Mouse (Mus musculus): Measurements from ENCODE around the gene Sema5a. TPM values are rescaled to one million over a fixed set of nuclear protein-coding genes. Genes with fewer than 3 reads are reported as not detected.

The Sema5a gene
- polyA plus RNA-seq, 1 experiment, result 14.0 TPM

- TF ChIP-seq POLR2A (IDR thresholded peaks at IDR 0.05; ENCODE audit: borderline replicate concordance, extremely low read depth, insufficient read depth, insufficient read length, poor library complexity, severe bottlenecking), result no peak
- no peak for TF ChIP-seq CTCF (IDR thresholded peaks at IDR 0.05; ENCODE audit: borderline replicate concordance, extremely low read depth, insufficient read depth, insufficient read length)
- no peak for DNase-seq (ENCODE audit: low read depth)
Measured at GRCm38 (mm10) chr15:32532539-32532938, 287.9 kb downstream of the Sema5a start.

- DNase-seq (ENCODE audit: low read depth), result peak; percentile 81
- TF ChIP-seq CTCF (IDR thresholded peaks at IDR 0.05; ENCODE audit: borderline replicate concordance, extremely low read depth, insufficient read depth, insufficient read length) (no peak), POLR2A (IDR thresholded peaks at IDR 0.05; ENCODE audit: borderline replicate concordance, extremely low read depth, insufficient read depth, insufficient read length, poor library complexity, severe bottlenecking) (no peak)
Measured at GRCm38 (mm10) chr15:32533541-32534080, 289.0 kb downstream of the Sema5a start.

- DNase-seq (ENCODE audit: low read depth), result no peak
- TF ChIP-seq POLR2A (IDR thresholded peaks at IDR 0.05; ENCODE audit: borderline replicate concordance, extremely low read depth, insufficient read depth, insufficient read length, poor library complexity, severe bottlenecking) (no peak), CTCF (IDR thresholded peaks at IDR 0.05; ENCODE audit: borderline replicate concordance, extremely low read depth, insufficient read depth, insufficient read length) (no peak)
Measured at GRCm38 (mm10) chr15:32536755-32537503, 292.3 kb downstream of the Sema5a start.

DNA sequence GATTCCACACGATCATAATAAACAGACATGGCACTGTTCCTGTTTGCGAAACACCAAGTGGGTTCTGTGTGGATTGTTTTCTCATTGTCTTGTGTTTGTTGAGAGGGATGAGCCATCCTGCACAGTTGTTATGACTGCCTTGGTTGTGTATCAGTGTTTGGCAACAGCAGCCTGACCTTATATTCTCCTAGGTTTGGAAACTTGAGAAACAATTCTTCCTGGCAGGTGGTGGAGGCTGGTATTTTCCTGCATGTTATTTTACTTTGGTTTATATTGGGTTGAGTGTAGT, 292.8 kb downstream of the Sema5a start:
- TF ChIP-seq CTCF (IDR thresholded peaks at IDR 0.05; ENCODE audit: borderline replicate concordance, extremely low read depth, insufficient read depth, insufficient read length) (no peak), POLR2A (IDR thresholded peaks at IDR 0.05; ENCODE audit: borderline replicate concordance, extremely low read depth, insufficient read depth, insufficient read length, poor library complexity, severe bottlenecking) (no peak)
- no peak for DNase-seq (ENCODE audit: low read depth)

GRCm38 (mm10) chr15:32538092-32538491, 293.5 kb downstream of the Sema5a start:
- TF ChIP-seq POLR2A (IDR thresholded peaks at IDR 0.05; ENCODE audit: borderline replicate concordance, extremely low read depth, insufficient read depth, insufficient read length, poor library complexity, severe bottlenecking), result no peak
- TF ChIP-seq CTCF (IDR thresholded peaks at IDR 0.05; ENCODE audit: borderline replicate concordance, extremely low read depth, insufficient read depth, insufficient read length), result no peak
- DNase-seq (ENCODE audit: low read depth), result no peak

DNA sequence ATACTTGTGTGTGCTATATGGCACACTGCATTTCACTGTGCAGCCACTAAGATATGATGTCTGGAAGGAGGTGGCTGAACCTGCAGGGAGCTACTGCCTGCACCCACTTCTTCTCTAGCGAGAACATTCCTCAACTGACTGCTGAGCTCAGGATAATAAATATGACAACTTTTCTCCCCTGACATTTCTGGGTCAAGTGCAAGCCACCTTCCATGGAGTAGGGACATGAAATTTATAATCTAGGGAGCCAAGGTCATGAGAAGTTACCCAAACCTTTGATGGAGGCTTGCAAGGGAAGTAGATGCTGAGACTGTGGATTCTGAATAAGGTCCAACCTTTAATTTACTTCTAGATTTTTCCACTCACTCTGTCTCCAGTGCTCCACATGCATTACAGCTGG, 298.1 kb downstream of the Sema5a start:
- TF ChIP-seq POLR2A (IDR thresholded peaks at IDR 0.05; ENCODE audit: borderline replicate concordance, extremely low read depth, insufficient read depth, insufficient read length, poor library complexity, severe bottlenecking) (no peak), CTCF (IDR thresholded peaks at IDR 0.05; ENCODE audit: borderline replicate concordance, extremely low read depth, insufficient read depth, insufficient read length) (no peak)
- DNase-seq (ENCODE audit: low read depth), result no peak

DNA sequence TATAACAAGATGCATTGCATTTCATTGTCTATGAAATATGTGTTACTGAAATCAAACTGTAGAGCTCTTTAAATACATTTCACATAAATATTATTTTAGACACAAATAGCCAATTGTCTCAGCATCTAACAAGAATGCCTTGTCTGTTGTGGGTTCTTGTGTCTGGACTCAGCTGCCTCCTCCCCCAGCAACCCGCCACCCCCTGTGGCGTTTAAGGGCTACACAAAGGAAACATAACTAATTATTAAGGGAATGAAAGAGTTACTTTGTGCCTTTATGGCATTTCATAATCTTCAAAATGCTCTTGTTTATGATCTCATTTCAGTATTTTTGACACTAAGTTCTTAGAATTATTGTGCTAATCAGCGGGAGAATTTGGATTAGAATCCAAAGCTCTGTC, 298.6 kb downstream of the Sema5a start:
- no peak for TF ChIP-seq CTCF (IDR thresholded peaks at IDR 0.05; ENCODE audit: borderline replicate concordance, extremely low read depth, insufficient read depth, insufficient read length)
- no peak for TF ChIP-seq POLR2A (IDR thresholded peaks at IDR 0.05; ENCODE audit: borderline replicate concordance, extremely low read depth, insufficient read depth, insufficient read length, poor library complexity, severe bottlenecking)
- DNase-seq (ENCODE audit: low read depth), result no peak

GRCm38 (mm10) chr15:32545455-32545854, 300.8 kb downstream of the Sema5a start:
- TF ChIP-seq POLR2A (IDR thresholded peaks at IDR 0.05; ENCODE audit: borderline replicate concordance, extremely low read depth, insufficient read depth, insufficient read length, poor library complexity, severe bottlenecking) (no peak), CTCF (IDR thresholded peaks at IDR 0.05; ENCODE audit: borderline replicate concordance, extremely low read depth, insufficient read depth, insufficient read length) (no peak)
- DNase-seq (ENCODE audit: low read depth), result no peak

DNA sequence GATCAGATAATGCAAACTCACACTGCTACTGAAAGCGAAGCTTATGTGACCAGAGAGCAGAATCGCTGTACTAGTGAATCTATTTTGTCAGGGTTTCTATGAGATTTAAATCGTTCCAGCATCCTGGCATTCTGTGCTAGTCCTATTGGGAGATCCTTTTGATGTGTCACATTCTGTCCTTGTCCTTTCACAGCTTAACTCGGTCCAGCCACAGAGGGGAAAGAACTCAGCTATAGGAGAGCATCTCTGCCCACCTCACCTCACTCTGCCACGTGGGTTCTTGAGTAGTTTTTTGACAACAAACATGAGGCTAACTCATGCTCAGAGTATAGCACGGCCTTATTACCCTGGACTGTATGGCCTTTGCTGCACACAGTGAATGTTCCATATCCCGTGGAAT, 302.1 kb downstream of the Sema5a start:
- no peak for TF ChIP-seq POLR2A (IDR thresholded peaks at IDR 0.05; ENCODE audit: borderline replicate concordance, extremely low read depth, insufficient read depth, insufficient read length, poor library complexity, severe bottlenecking)
- no peak for TF ChIP-seq CTCF (IDR thresholded peaks at IDR 0.05; ENCODE audit: borderline replicate concordance, extremely low read depth, insufficient read depth, insufficient read length)
- DNase-seq (ENCODE audit: low read depth), result no peak

GRCm38 (mm10) chr15:32558925-32559324, 314.3 kb downstream of the Sema5a start:
- TF ChIP-seq CTCF (IDR thresholded peaks at IDR 0.05; ENCODE audit: borderline replicate concordance, extremely low read depth, insufficient read depth, insufficient read length) (no peak), POLR2A (IDR thresholded peaks at IDR 0.05; ENCODE audit: borderline replicate concordance, extremely low read depth, insufficient read depth, insufficient read length, poor library complexity, severe bottlenecking) (no peak)
- DNase-seq (ENCODE audit: low read depth), result no peak

GRCm38 (mm10) chr15:32562600-32562999, 318.0 kb downstream of the Sema5a start:
- DNase-seq (ENCODE audit: low read depth), result peak; percentile 46
- TF ChIP-seq CTCF (IDR thresholded peaks at IDR 0.05; ENCODE audit: borderline replicate concordance, extremely low read depth, insufficient read depth, insufficient read length) (no peak), POLR2A (IDR thresholded peaks at IDR 0.05; ENCODE audit: borderline replicate concordance, extremely low read depth, insufficient read depth, insufficient read length, poor library complexity, severe bottlenecking) (no peak)

Data from brain, embryonic 14.5 days (tissue).